Mouse (Mus musculus) thymus, adult 2 months (tissue): ENCODE data around the gene Glt6d1.

Source experiments
- CTCF ChIP-seq: fragments of 200-500 bp; IDR thresholded peaks from 2 replicates; pipeline ENCODE4 v1.5.1; 2012; ENCODE audit warnings: mild to moderate bottlenecking, control low read depth, low read length, moderate library complexity, borderline replicate concordance; ENCODE audit not compliant: control insufficient read depth, poor library complexity, insufficient read depth; ENCODE audit errors: extremely low read depth
- POLR2A ChIP-seq: fragments of 200-500 bp; IDR thresholded peaks from 2 replicates; pipeline ENCODE4 v1.6.1; 2012; ENCODE audit warnings: mild to moderate bottlenecking, low read length, control low read depth, moderate library complexity; ENCODE audit not compliant: control insufficient read depth, poor library complexity, insufficient read depth; ENCODE audit errors: extremely low read depth

DNA sequence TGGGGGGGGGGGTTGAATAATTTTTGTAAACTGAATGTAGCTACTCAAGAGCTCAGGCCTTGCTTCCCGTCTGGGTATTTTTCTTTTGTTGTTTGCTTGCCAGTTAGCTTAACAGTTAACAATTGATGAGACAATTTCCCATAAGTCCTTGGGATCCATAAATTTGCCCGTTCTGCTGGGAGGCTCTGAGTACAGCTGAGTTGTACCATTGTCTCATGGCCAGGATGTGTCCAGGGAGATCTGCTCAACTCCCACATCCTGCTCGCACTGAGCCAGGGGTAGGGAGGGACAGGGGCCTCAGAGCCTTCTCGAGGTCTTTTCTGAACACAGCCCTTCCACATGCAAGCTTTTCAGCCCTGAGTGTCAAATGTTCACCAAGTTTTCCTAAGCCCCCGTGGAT, 17.6 kb downstream of the Glt6d1 start:
- no peak for TF ChIP-seq POLR2A
- no peak for TF ChIP-seq CTCF
